Mouse (Mus musculus): ENCODE measurements around the gene Hamp. TPM values are rescaled to one million over a fixed set of nuclear protein-coding genes. Genes with fewer than 3 reads are reported as not detected.
A peak's percentile ranks its signal among the peaks of the same experiment; 100 is the strongest.

The Hamp gene
- polyA plus RNA-seq, 1 experiment from 2014 or later = not detected

GRCm38 (mm10) chr7:30908992-30909431 is 34.8 kb downstream of the Hamp start:
- DNase-seq (ENCODE audit: low spot score) = no peak
- Histone ChIP-seq H3K9ac (ENCODE audit: low read length) (no peak overlapping the region), H3K4me1 (replicated peaks; ENCODE audit: control insufficient read depth, insufficient read depth, low read length) (peaks cover 8% of the 10 kb centered on the region; the same call in 1 of the 2 replicates), H3K36me3 (ENCODE audit: control insufficient read depth, insufficient read depth, low read length) (no peaks in the 10 kb centered on the region), H3K27me3 (replicated peaks; ENCODE audit: control insufficient read depth, insufficient read depth, low read length) (no peaks in the 10 kb centered on the region), H3K9me3 (ENCODE audit: control insufficient read depth, low read length) (no peaks in the 10 kb centered on the region), H3K27ac (ENCODE audit: low read depth) (no peak overlapping the region), H3K4me2 (ENCODE audit: low read length) (peak overlapping the region; percentile 55), H3K4me3 (ENCODE audit: low read depth, low read length) (peak overlapping the region; percentile 15; the same call in 1 of the 2 replicates)
- ATAC-seq (replicated peaks; ENCODE audit: low FRiP score, low TSS enrichment, low read depth) = peak; percentile 8; the same call in 1 of the 2 replicates
- 27% methylated on average over 15 of the region's 17 CpGs for WGBS

GRCm38 (mm10) chr7:30908277-30908991 is 35.4 kb downstream of the Hamp start:
- H3K27ac ChIP-seq (ENCODE audit: low read depth) = no peak overlapping the region
- no peaks in the 10 kb centered on the region for H3K27me3 ChIP-seq (replicated peaks; ENCODE audit: control insufficient read depth, insufficient read depth, low read length)
- peaks cover 8% of the 10 kb centered on the region; the same call in 1 of the 2 replicates for H3K4me1 ChIP-seq (replicated peaks; ENCODE audit: control insufficient read depth, insufficient read depth, low read length)
- no peaks in the 10 kb centered on the region for H3K9me3 ChIP-seq (ENCODE audit: control insufficient read depth, low read length)
- peak overlapping the region; percentile 55 for H3K4me2 ChIP-seq (ENCODE audit: low read length)
- peak; percentile 78 for ATAC-seq (replicated peaks; ENCODE audit: low FRiP score, low TSS enrichment, low read depth)
- under 1% methylated on average over 26 of the region's 26 CpGs for WGBS
- H3K9ac ChIP-seq (ENCODE audit: low read length) = no peak overlapping the region
- no peaks in the 10 kb centered on the region for H3K36me3 ChIP-seq (ENCODE audit: control insufficient read depth, insufficient read depth, low read length)
- peak overlapping the region; percentile 15 for H3K4me3 ChIP-seq (ENCODE audit: low read depth, low read length)
- DNase-seq (ENCODE audit: low spot score) = peak; percentile 61

GRCm38 (mm10) chr7:30904042-30904441 is 39.8 kb downstream of the Hamp start:
- DNase-seq (ENCODE audit: low spot score) (no peak), ATAC-seq (replicated peaks; ENCODE audit: low FRiP score, low TSS enrichment, low read depth) (no peak)
- Histone ChIP-seq H3K4me1 (replicated peaks; ENCODE audit: control insufficient read depth, insufficient read depth, low read length) (peaks cover 8% of the 10 kb centered on the region; the same call in 1 of the 2 replicates), H3K9me3 (ENCODE audit: control insufficient read depth, low read length) (no peaks in the 10 kb centered on the region), H3K27me3 (replicated peaks; ENCODE audit: control insufficient read depth, insufficient read depth, low read length) (no peaks in the 10 kb centered on the region), H3K4me3 (ENCODE audit: low read depth, low read length) (no peak overlapping the region), H3K4me2 (ENCODE audit: low read length) (no peak overlapping the region), H3K9ac (ENCODE audit: low read length) (no peak overlapping the region), H3K27ac (ENCODE audit: low read depth) (no peak overlapping the region), H3K36me3 (ENCODE audit: control insufficient read depth, insufficient read depth, low read length) (no peaks in the 10 kb centered on the region)
- 48% methylated on average over 4 of the region's 4 CpGs for WGBS

GRCm38 (mm10) chr7:30895217-30895616 is 48.6 kb downstream of the Hamp start:
- WGBS = 83% methylated on average over 3 of the region's 3 CpGs
- no peaks in the 10 kb centered on the region for H3K9me3 ChIP-seq (ENCODE audit: control insufficient read depth, low read length)

GRCm38 (mm10) chr7:30892515-30892914 is 51.3 kb downstream of the Hamp start:
- Histone ChIP-seq H3K4me1 (replicated peaks; ENCODE audit: control insufficient read depth, insufficient read depth, low read length) (no peaks in the 10 kb centered on the region), H3K27ac (ENCODE audit: low read depth) (no peak overlapping the region), H3K4me3 (ENCODE audit: low read depth, low read length) (no peak overlapping the region), H3K27me3 (replicated peaks; ENCODE audit: control insufficient read depth, insufficient read depth, low read length) (no peaks in the 10 kb centered on the region), H3K9me3 (ENCODE audit: control insufficient read depth, low read length) (no peaks in the 10 kb centered on the region), H3K36me3 (ENCODE audit: control insufficient read depth, insufficient read depth, low read length) (no peaks in the 10 kb centered on the region), H3K9ac (ENCODE audit: low read length) (no peak overlapping the region), H3K4me2 (ENCODE audit: low read length) (no peak overlapping the region)
- DNase-seq (ENCODE audit: low spot score) (no peak), ATAC-seq (replicated peaks; ENCODE audit: low FRiP score, low TSS enrichment, low read depth) (no peak)
- 65% methylated on average over 3 of the region's 3 CpGs for WGBS

More at GRCm38 (mm10) chr7:30895217-30895616, 48.6 kb downstream of the Hamp start:
- no peaks in the 10 kb centered on the region for H3K4me1 ChIP-seq (replicated peaks; ENCODE audit: control insufficient read depth, insufficient read depth, low read length)
- H3K4me2 ChIP-seq (ENCODE audit: low read length) = no peak overlapping the region
- no peak overlapping the region for H3K9ac ChIP-seq (ENCODE audit: low read length)
- no peaks in the 10 kb centered on the region for H3K36me3 ChIP-seq (ENCODE audit: control insufficient read depth, insufficient read depth, low read length)
- no peak overlapping the region for H3K27ac ChIP-seq (ENCODE audit: low read depth)
- DNase-seq (ENCODE audit: low spot score) = no peak
- ATAC-seq (replicated peaks; ENCODE audit: low FRiP score, low TSS enrichment, low read depth) = no peak
- no peaks in the 10 kb centered on the region for H3K27me3 ChIP-seq (replicated peaks; ENCODE audit: control insufficient read depth, insufficient read depth, low read length)
- no peak overlapping the region for H3K4me3 ChIP-seq (ENCODE audit: low read depth, low read length)

Other genes with a start within 250 kb of the Hamp start
- 1.4 TPM in 2 replicates for gene 2200002J24Rik, start 245.1 kb downstream of the Hamp start, polyA plus RNA-seq (2014; fragmentation: Nextera tagmentation; extraction: Ambion mirVana)
- gene Atp4a, start 231.8 kb downstream of the Hamp start, polyA plus RNA-seq (2014; fragmentation: Nextera tagmentation; extraction: Ambion mirVana) = 1.0 and 2.2 TPM in 2 replicates
- gene Tmem147, start 214.5 kb downstream of the Hamp start, polyA plus RNA-seq (2014; fragmentation: Nextera tagmentation; extraction: Ambion mirVana) = 213 and 238 TPM in 2 replicates
- gene Gapdhs, start 200.4 kb downstream of the Hamp start, polyA plus RNA-seq (2014; fragmentation: Nextera tagmentation; extraction: Ambion mirVana) = 0.51 TPM in 1 of 2 replicates, not detected in the other
- 1.5 and 2.7 TPM in 2 replicates for gene Sbsn, start 192.6 kb downstream of the Hamp start, polyA plus RNA-seq (2014; fragmentation: Nextera tagmentation; extraction: Ambion mirVana)
- 0.61 and 1.3 TPM in 2 replicates for gene Dmkn, start 180.3 kb downstream of the Hamp start, polyA plus RNA-seq (2014; fragmentation: Nextera tagmentation; extraction: Ambion mirVana)
- 0.80 and 0.86 TPM in 2 replicates for gene Krtdap, start 156.1 kb downstream of the Hamp start, polyA plus RNA-seq (2014; fragmentation: Nextera tagmentation; extraction: Ambion mirVana)
- gene Ffar2, start 120.3 kb downstream of the Hamp start, polyA plus RNA-seq (2014; fragmentation: Nextera tagmentation; extraction: Ambion mirVana) = 2.4 and 5.9 TPM in 2 replicates
- 0.32 and 0.39 TPM in 2 replicates for gene Ffar3, start 87.9 kb downstream of the Hamp start, polyA plus RNA-seq (2014; fragmentation: Nextera tagmentation; extraction: Ambion mirVana)
- gene Ffar1, start 82.5 kb downstream of the Hamp start, polyA plus RNA-seq (2014; fragmentation: Nextera tagmentation; extraction: Ambion mirVana) = 0.14 TPM in 1 of 2 replicates, not detected in the other
- gene Cd22, start 63.7 kb downstream of the Hamp start, polyA plus RNA-seq (2014; fragmentation: Nextera tagmentation; extraction: Ambion mirVana) = 0.12 TPM in 1 of 2 replicates, not detected in the other
- 0.22 and 0.35 TPM in 2 replicates for gene Mag, start 29.2 kb downstream of the Hamp start, polyA plus RNA-seq (2014; fragmentation: Nextera tagmentation; extraction: Ambion mirVana)
- gene Hamp2, start 19.4 kb downstream of the Hamp start, polyA plus RNA-seq (2014; fragmentation: Nextera tagmentation; extraction: Ambion mirVana) = not detected in 2 replicates
- gene Usf2, start 12.8 kb upstream of the Hamp start, polyA plus RNA-seq (2014; fragmentation: Nextera tagmentation; extraction: Ambion mirVana) = 22.3 and 22.7 TPM in 2 replicates
- gene Lsr, start 29.4 kb upstream of the Hamp start, polyA plus RNA-seq (2014; fragmentation: Nextera tagmentation; extraction: Ambion mirVana) = 123 and 135 TPM in 2 replicates
- 7.1 and 9.4 TPM in 2 replicates for gene Fam187b, start 29.8 kb upstream of the Hamp start, polyA plus RNA-seq (2014; fragmentation: Nextera tagmentation; extraction: Ambion mirVana)
- gene Fxyd5, start 98.4 kb upstream of the Hamp start, polyA plus RNA-seq (2014; fragmentation: Nextera tagmentation; extraction: Ambion mirVana) = 18.1 and 22.8 TPM in 2 replicates
- gene Fxyd7, start 107.4 kb upstream of the Hamp start, polyA plus RNA-seq (2014; fragmentation: Nextera tagmentation; extraction: Ambion mirVana) = 21.1 and 23.0 TPM in 2 replicates
- 71.8 and 74.1 TPM in 2 replicates for gene Fxyd1, start 113.2 kb upstream of the Hamp start, polyA plus RNA-seq (2014; fragmentation: Nextera tagmentation; extraction: Ambion mirVana)
- gene Lgi4, start 115.3 kb upstream of the Hamp start, polyA plus RNA-seq (2014; fragmentation: Nextera tagmentation; extraction: Ambion mirVana) = 1.2 and 2.4 TPM in 2 replicates
- 70.2 and 71.5 TPM in 2 replicates for gene Fxyd3, start 132.7 kb upstream of the Hamp start, polyA plus RNA-seq (2014; fragmentation: Nextera tagmentation; extraction: Ambion mirVana)
- 23.5 and 29.0 TPM in 2 replicates for gene Hpn, start 171.3 kb upstream of the Hamp start, polyA plus RNA-seq (2014; fragmentation: Nextera tagmentation; extraction: Ambion mirVana)
- 0.99 and 2.4 TPM in 2 replicates for gene Scn1b, start 183.0 kb upstream of the Hamp start, polyA plus RNA-seq (2014; fragmentation: Nextera tagmentation; extraction: Ambion mirVana)
- gene Gramd1a, start 211.9 kb upstream of the Hamp start, polyA plus RNA-seq (2014; fragmentation: Nextera tagmentation; extraction: Ambion mirVana) = 54.2 and 66.2 TPM in 2 replicates